Mouse (Mus musculus) kidney, postnatal 0 days (tissue): ENCODE measurements around the gene Paqr5. TPM values are rescaled to one million over a fixed set of nuclear protein-coding genes. Genes with fewer than 3 reads are reported as not detected.

Experiments used
- ATAC-seq: fragments of 200-750 bp; cut with Nextera tagmentation; replicated peaks from 2 replicates; pipeline ENCODE4 v1.8.0; 2017; ENCODE audit warnings: low read depth, moderate number of reproducible peaks, moderate TSS enrichment, moderate library complexity; ENCODE audit not compliant: low FRiP score
- DNase-seq: peaks from one replicate; pipeline ENCODE4 v3.0.0-alpha.2; 2016; ENCODE audit warnings: low spot score
- H3K27ac ChIP-seq: fragments of 300-500 bp; sonication (generic); 2 replicates; pipeline ENCODE4 v1.5.1; 2014; ENCODE audit warnings: mild to moderate bottlenecking
- H3K27me3 ChIP-seq: fragments of 300-500 bp; sonication (generic); 2 replicates; pipeline ENCODE4 v1.6.1; 2014; ENCODE audit warnings: low read length, mixed read lengths; ENCODE audit not compliant: insufficient read depth
- H3K36me3 ChIP-seq: fragments of 300-500 bp; sonication (generic); 2 replicates; pipeline ENCODE4 v1.6.1; 2014; ENCODE audit warnings: low read length, mixed read lengths; ENCODE audit not compliant: insufficient read depth
- H3K4me1 ChIP-seq: fragments of 300-500 bp; sonication (generic); replicated peaks from 2 replicates; pipeline ENCODE4 v1.6.1; 2014; ENCODE audit warnings: antibody characterized with exemption, low read length, mixed read lengths; ENCODE audit not compliant: insufficient read depth
- H3K4me2 ChIP-seq: fragments of 300-500 bp; sonication (generic); 2 replicates; pipeline ENCODE4 v1.6.1; 2014; ENCODE audit warnings: mild to moderate bottlenecking, low read length, moderate library complexity, mixed read lengths
- H3K4me3 ChIP-seq: fragments of 300-500 bp; sonication (generic); replicated peaks from 2 replicates; pipeline ENCODE4 v1.5.1; 2014; ENCODE audit warnings: low read depth, low read length
- H3K9ac ChIP-seq: fragments of 300-500 bp; sonication (generic); 2 replicates; pipeline ENCODE4 v1.6.1; 2014; ENCODE audit warnings: low read depth, low read length
- H3K9me3 ChIP-seq: fragments of 300-500 bp; sonication (generic); replicated peaks from 2 replicates; pipeline ENCODE4 v1.6.1; 2016; ENCODE audit warnings: low read length, inconsistent platforms, mixed read lengths
- CTCF ChIP-seq: IDR thresholded peaks from 2 replicates; pipeline ENCODE4 v1.5.1; 2016; ENCODE audit warnings: antibody characterized with exemption, low read depth, mild to moderate bottlenecking, moderate library complexity
- WGBS: fragments of 180-500 bp; shearing (Covaris S2); extraction: QIAGEN DNeasy Blood & Tissue Kit; methylation state at CpG from one replicate; pipeline ENCODE4 v1.1.7; 2014; 5-methylcytosine and 5-hydroxymethylcytosine counted together
- polyA plus RNA-seq: library from polyadenylated mRNA; unstranded; fragments of >200 nt; fragmentation: Nextera tagmentation; extraction: Ambion mirVana; gene quantifications from 2 replicates; pipeline ENCODE4 v1.2.1, GENCODE M21; 2015

Paqr5 gene
- polyA plus RNA-seq, 1 experiment from 2014 or later = 109 TPM

DNA sequence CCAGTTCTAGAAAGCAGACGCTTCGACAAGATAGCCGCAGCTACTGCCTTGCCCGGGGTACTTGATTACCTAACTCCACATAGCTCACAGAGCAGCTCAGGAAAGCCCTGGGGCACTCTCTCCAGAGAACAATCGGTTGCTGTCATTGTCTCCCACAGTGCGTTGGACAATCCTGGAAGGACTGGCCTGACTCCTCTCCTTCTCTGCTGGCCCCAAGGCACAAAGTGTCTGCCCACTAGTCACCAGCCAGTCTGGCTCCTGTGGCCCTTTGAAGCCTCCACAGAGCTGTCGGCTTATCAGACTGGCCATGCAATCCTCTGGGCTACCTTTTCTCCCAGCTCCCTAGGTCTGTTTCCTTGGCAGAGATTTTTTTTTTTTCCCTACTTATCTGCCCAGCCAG lies 74.4 kb downstream of the Paqr5 start:
- DNase-seq (no peak), ATAC-seq (no peak)
- Histone ChIP-seq H3K36me3 (no peaks in the 10 kb centered on the region; the same call in 1 of the 2 replicates), H3K27ac (no peak overlapping the region), H3K27me3 (no peaks in the 10 kb centered on the region), H3K9me3 (no peaks in the 10 kb centered on the region), H3K4me3 (no peak overlapping the region), H3K4me2 (no peak overlapping the region), H3K9ac (no peak overlapping the region), H3K4me1 (no peaks in the 10 kb centered on the region)
- TF ChIP-seq CTCF = no peak
- 73% methylated on average over 7 of the region's 7 CpGs for WGBS

DNA sequence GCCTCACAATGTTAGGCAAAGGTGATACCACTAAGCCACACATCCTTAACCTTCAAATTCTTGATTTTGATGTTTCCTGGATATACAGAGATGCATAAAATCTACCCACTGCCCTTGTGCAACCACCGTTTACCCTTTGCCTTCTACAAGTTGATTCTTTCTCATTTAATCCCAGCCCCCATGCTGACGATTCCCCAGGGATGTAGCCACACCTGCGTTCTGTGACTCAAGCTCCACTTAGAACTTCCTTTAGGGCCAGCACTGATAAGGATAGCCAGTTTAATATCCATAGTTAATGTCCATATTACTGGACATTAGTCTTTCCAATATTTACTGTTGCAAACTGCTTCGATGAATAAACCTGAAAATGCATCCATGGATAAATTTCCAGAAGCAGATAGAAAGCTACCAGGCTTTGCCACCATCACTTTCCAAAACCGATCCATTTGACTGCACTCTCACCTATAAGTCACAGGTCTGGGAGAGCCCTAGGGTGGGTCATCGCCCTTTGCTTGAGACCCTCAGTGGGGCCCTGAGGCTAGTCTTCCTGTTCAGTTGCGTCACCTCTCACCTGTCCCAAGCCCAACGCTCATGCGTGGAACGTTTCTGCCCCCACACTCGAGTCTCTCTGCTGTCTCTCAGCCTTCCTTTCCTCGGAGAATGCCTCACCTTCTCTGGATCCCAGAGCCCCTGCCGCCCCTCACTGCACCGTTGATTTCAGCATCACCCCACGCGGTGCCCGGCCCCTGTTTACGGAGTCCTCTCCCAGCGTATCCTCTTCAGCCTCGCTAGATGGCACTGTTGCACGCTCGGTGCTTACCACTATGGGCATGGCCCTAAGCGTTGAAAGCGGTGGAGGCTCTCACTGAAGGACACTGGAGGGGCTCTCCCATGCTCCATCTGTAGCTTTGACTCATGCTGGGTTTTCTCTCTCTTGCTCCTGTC lies 79.0 kb downstream of the Paqr5 start:
- 6% methylated on average over 24 of the region's 24 CpGs for WGBS
- H3K4me2 ChIP-seq = peak overlapping the region; percentile 99
- H3K27ac ChIP-seq = peak overlapping the region; percentile 66; the same call in 1 of the 2 replicates
- H3K36me3 ChIP-seq = no peaks in the 10 kb centered on the region
- no peaks in the 10 kb centered on the region for H3K9me3 ChIP-seq
- H3K4me1 ChIP-seq = no peaks in the 10 kb centered on the region
- H3K27me3 ChIP-seq = no peaks in the 10 kb centered on the region
- DNase-seq (peak; percentile 94), ATAC-seq (peak; percentile 70)
- TF ChIP-seq CTCF = peak; percentile 93
- H3K4me3 ChIP-seq = peak overlapping the region; percentile 75
- peak overlapping the region; percentile 61; the same call in 1 of the 2 replicates for H3K9ac ChIP-seq

DNA sequence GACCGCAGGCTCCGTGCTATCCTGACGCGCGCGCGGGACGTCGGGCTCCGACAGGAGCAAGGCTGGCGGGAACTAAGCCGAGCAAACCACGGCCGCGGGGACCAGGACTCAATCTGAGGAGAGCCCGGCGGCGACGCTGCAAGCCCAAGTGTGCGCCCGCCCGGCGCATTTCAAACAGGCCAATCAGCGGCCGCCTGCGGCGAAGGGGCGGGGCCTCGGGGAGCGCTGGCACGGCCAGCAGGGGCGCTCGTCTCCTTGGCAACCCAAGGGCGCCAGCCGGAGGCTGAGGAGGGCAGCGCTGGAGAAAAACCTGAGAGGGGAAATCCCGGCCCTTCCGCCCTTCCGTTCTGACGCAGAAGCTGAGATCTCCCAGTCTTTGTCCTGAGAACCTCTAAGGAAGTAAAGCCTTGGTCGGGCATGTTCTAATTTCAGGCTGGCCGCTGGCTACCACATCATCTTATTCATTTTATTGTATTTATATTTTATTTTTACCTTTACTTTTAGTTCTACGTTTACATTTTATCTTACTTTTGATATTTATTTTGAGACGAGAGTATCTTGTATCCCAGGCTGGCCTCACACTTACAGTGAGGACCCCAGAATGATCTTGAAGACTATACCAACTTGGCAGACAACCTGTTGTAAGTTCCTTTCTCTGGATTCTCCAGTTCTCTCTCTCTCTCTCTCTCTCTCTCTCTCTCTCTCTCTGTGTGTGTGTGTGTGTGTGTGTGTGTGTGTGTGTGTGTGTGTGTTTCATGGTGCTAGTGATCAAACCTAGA lies 79.8 kb downstream of the Paqr5 start, which contains the start of gene Kif23:
Kif23 (minus strand) TSS at position 152 of the 779 bp plus-strand sequence.
- H3K27ac ChIP-seq = peak within 1 kb of the TSS; percentile 66; the same call in 1 of the 2 replicates
- ATAC-seq = peak; percentile 91
- no peaks in the 10 kb centered on the region for H3K9me3 ChIP-seq
- H3K27me3 ChIP-seq = no peaks in the 10 kb centered on the region
- H3K4me1 ChIP-seq = no peaks in the 10 kb centered on the region
- TF ChIP-seq CTCF = peak; percentile 87
- DNase-seq = peak; percentile 98
- no peaks in the 10 kb centered on the region for H3K36me3 ChIP-seq
- WGBS = under 1% methylated on average over 44 of the region's 44 CpGs
- peak within 1 kb of the TSS; percentile 99 for H3K4me2 ChIP-seq
- peak within 1 kb of the TSS; percentile 75 for H3K4me3 ChIP-seq
- H3K9ac ChIP-seq = peak within 1 kb of the TSS; percentile 61

DNA sequence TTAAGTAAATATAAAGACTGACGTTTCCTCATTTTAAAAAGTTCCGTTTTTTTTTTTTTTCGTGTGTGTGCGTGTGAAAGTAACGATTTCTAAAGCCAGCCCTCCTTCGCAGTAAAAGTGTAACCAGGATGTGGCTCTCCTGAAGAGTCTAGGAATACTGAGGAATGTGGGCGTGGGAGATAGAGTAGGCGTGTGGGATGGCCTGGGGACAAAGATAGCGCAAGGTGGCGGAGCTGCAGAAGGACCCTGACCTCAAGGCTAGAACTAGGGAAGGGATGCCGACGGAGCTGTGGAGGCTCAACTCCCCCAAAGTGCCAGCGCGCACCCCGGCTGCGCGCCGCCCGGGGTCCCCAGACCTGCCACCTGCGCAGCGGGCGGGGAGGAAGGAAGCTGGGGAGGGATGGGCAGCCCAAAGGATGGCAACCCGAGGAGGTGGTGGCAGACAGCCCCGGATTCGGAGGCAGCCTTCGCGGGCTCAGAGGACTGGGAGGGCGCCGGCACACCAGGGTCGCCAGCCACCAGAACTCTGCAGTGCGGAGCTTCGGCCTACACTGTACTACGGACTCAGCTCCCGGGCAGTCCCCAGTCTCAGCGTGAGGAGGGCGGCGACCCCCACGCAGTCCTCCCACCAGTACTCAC lies 80.6 kb downstream of the Paqr5 start:
- ATAC-seq (peak; percentile 74), DNase-seq (peak; percentile 83)
- H3K9ac ChIP-seq = peak overlapping the region; percentile 61
- no peaks in the 10 kb centered on the region for H3K9me3 ChIP-seq
- WGBS = under 1% methylated on average over 38 of the region's 38 CpGs
- H3K27ac ChIP-seq = peak overlapping the region; percentile 21; the same call in 1 of the 2 replicates
- H3K4me1 ChIP-seq = no peaks in the 10 kb centered on the region
- no peaks in the 10 kb centered on the region for H3K27me3 ChIP-seq
- H3K36me3 ChIP-seq = no peaks in the 10 kb centered on the region
- peak overlapping the region; percentile 99 for H3K4me2 ChIP-seq
- TF ChIP-seq CTCF = no peak
- peak overlapping the region; percentile 75 for H3K4me3 ChIP-seq

DNA sequence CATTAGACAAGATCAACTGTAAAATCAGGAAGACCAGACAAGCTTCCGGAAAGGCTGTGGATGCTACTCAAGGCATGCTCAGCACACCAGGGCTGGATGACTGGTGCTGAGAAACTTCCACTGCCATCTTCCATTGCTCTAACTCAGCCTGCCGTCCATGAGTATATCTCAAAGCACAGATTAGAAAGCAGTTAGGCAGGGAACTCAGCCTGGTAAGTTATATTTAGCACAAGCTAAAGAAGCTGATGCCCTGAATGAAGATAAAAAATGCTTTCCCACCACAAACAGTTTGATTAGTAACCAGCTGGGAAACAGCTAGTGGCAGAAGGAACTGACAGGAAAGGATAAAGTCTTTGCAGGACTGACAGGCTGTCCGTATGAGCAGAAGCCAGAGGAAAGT lies 85.6 kb downstream of the Paqr5 start:
- 81% methylated on average over 3 of the region's 3 CpGs for WGBS
- no peaks in the 10 kb centered on the region for H3K4me1 ChIP-seq
- DNase-seq = no peak
- H3K4me2 ChIP-seq = no peak overlapping the region
- no peaks in the 10 kb centered on the region for H3K27me3 ChIP-seq
- TF ChIP-seq CTCF = no peak
- no peak overlapping the region for H3K4me3 ChIP-seq
- ATAC-seq = no peak
- H3K27ac ChIP-seq = no peak overlapping the region
- H3K9me3 ChIP-seq = no peaks in the 10 kb centered on the region
- H3K9ac ChIP-seq = no peak overlapping the region
- peaks cover 27% of the 10 kb centered on the region for H3K36me3 ChIP-seq

DNA sequence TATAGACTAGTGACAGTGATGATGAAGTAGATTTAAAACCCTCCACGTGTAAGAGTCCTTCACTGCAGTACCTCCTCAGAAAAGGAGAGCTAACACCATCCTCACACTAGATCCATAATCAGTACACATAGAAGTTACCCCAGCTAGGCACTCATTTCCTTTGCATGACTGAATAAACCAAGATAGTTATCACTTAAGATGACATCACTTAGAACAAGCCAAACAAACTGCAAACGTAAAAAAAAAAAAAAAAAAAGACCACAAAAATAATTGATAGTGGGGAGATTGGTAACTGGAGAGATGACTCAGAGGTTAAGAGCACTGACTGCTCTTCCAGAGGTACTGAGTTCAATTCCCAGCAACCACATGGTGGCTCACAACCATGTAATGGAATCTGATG lies 93.3 kb downstream of the Paqr5 start:
- ATAC-seq (no peak), DNase-seq (no peak)
- no peaks in the 10 kb centered on the region for H3K9me3 ChIP-seq
- H3K27me3 ChIP-seq = no peaks in the 10 kb centered on the region
- H3K9ac ChIP-seq = no peak overlapping the region
- H3K4me3 ChIP-seq = no peak overlapping the region
- no peaks in the 10 kb centered on the region for H3K4me1 ChIP-seq
- no peak overlapping the region for H3K4me2 ChIP-seq
- TF ChIP-seq CTCF = no peak
- H3K27ac ChIP-seq = no peak overlapping the region
- 72% methylated on average over 2 of the region's 2 CpGs for WGBS
- peaks cover 44% of the 10 kb centered on the region for H3K36me3 ChIP-seq
